Mouse (Mus musculus): Measurements from ENCODE around the gene Gart. TPM values are rescaled to one million over a fixed set of nuclear protein-coding genes. Genes with fewer than 3 reads are reported as not detected.

Gene Gart
- total and polyA plus RNA-seq, 3 experiments: 94.0 to 509 (median 417) TPM

DNA sequence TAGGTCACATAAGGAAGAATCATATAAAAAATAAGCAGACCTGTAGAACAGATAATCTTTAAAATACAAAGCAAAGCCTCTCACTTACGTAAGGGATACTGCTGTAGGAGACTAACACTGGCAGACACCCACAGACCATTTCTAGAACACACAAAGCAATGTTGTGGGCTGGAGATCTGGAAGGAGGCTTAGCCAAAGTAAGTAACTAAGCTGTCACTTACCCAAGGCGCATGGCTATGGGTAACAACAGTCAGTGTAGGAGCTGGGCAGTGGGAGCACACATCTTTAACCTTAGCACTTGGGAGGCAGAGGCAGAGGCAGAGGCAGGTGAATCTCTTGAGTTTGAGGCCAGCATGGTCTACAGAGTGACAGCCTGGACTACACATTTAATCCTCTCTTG, 7.1 kb downstream of the Gart start:
- H3K27ac ChIP-seq (ENCODE audit: control insufficient read depth, low read depth, low read length): no peak overlapping the region
- no peak for DNase-seq (ENCODE audit: low read depth, low spot score)
- H3K4me1 ChIP-seq (ENCODE audit: control insufficient read depth in 1 of 2, insufficient read depth in 2 of 2, low read length in 2 of 2): peaks cover 0 to 5% of the 10 kb centered on the region in 2 experiments; a peak in 2 of 4 replicates
- H3K9me3 ChIP-seq (replicated peaks; ENCODE audit: insufficient read depth, low read length): no peaks in the 10 kb centered on the region
- H3K36me3 ChIP-seq (ENCODE audit: control insufficient read depth in 1 of 2, insufficient read depth in 2 of 2, low read length in 2 of 2): peaks cover 11 to 38% of the 10 kb centered on the region in 2 experiments
- no peak overlapping the region for H3K9ac ChIP-seq (ENCODE audit: control insufficient read depth, low read depth, low read length, poor library complexity, severe bottlenecking)
- H3K4me3 ChIP-seq (ENCODE audit: control insufficient read depth in 1 of 2, insufficient read depth in 1 of 2, low read depth in 2 of 2, low read length in 2 of 2): no peak overlapping the region
- H3K79me2 ChIP-seq (ENCODE audit: control insufficient read depth, insufficient read depth, low read length, poor library complexity): peaks cover 27% of the 10 kb centered on the region
- TF ChIP-seq POLR2AphosphoS2 (IDR thresholded peaks at IDR 0.05; ENCODE audit: low read length) (no peak), MEF2A (IDR thresholded peaks at IDR 0.05; ENCODE audit: extremely low read depth, insufficient replicate concordance, low read depth, low read length, poor library complexity, severe bottlenecking) (no peak), NRF1 (IDR thresholded peaks at IDR 0.05; ENCODE audit: insufficient read depth, low read depth, low read length, poor library complexity, severe bottlenecking) (no peak), KAT2A (conservative IDR thresholded peaks at IDR 0.05; ENCODE audit: low read depth, low read length) (no peak), USF2 (IDR thresholded peaks at IDR 0.05; ENCODE audit: borderline replicate concordance in 1 of 2, insufficient read depth in 1 of 2, low read depth in 1 of 2, low read length in 2 of 2) (no peak), NELFE (IDR thresholded peaks at IDR 0.05; ENCODE audit: low read depth, low read length) (no peak), USF1 (IDR thresholded peaks at IDR 0.05; ENCODE audit: low read depth, low read length) (no peak), RAD21 (IDR thresholded peaks at IDR 0.05; ENCODE audit: low read depth, low read length) (no peak), TCF12 (IDR thresholded peaks at IDR 0.05; ENCODE audit: low read depth, low read length) (no peak), ZNF384 (IDR thresholded peaks at IDR 0.05; ENCODE audit: low read depth, low read length) (no peak), SMC3 (IDR thresholded peaks at IDR 0.05; ENCODE audit: low read depth, low read length) (no peak), CHD2 (IDR thresholded peaks at IDR 0.05; ENCODE audit: low read length) (no peak), POLR2AphosphoS5 (IDR thresholded peaks at IDR 0.05; ENCODE audit: borderline replicate concordance, low read depth, low read length) (no peak), JUND (IDR thresholded peaks at IDR 0.05; ENCODE audit: low read depth, low read length) (no peak), MYC (IDR thresholded peaks at IDR 0.05; ENCODE audit: low read depth, low read length) (no peak), TBP (IDR thresholded peaks at IDR 0.05; ENCODE audit: low read depth, low read length) (no peak), ETS1 (IDR thresholded peaks at IDR 0.05; ENCODE audit: low read depth, low read length) (no peak), ZMIZ1 (IDR thresholded peaks at IDR 0.05; ENCODE audit: low read depth, low read length) (no peak)
- H3K27me3 ChIP-seq (ENCODE audit: control insufficient read depth in 1 of 2, insufficient read depth in 2 of 2, low read length in 2 of 2): no peaks in the 10 kb centered on the region

DNA sequence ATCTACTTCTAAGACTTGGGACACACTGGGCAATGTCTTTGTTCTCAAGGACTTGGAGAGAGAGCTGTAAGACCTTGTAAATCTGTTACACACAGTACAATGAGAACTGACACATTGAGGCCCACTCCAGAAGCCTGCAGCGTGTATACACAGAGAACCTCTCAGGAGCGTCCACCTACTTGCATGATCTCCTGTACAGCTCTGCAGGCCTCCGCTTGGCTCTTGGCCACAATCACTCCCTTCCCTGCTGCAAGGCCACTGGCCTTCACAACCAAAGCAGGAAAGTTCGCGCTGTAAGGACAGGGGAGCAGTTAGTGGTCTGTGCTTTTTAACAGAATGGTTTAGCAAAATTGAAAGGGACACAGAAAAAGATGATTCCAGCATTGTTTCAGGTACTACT, 7.6 kb downstream of the Gart start:
- peaks cover 6 to 38% of the 10 kb centered on the region in 2 experiments for H3K36me3 ChIP-seq (ENCODE audit: control insufficient read depth in 1 of 2, insufficient read depth in 2 of 2, low read length in 2 of 2)
- H3K9ac ChIP-seq (ENCODE audit: control insufficient read depth, low read depth, low read length, poor library complexity, severe bottlenecking): no peak overlapping the region
- H3K27me3 ChIP-seq (ENCODE audit: control insufficient read depth in 1 of 2, insufficient read depth in 2 of 2, low read length in 2 of 2): no peaks in the 10 kb centered on the region
- no peak overlapping the region for H3K4me3 ChIP-seq (ENCODE audit: control insufficient read depth in 1 of 2, insufficient read depth in 1 of 2, low read depth in 2 of 2, low read length in 2 of 2)
- H3K79me2 ChIP-seq (ENCODE audit: control insufficient read depth, insufficient read depth, low read length, poor library complexity): peaks cover 22% of the 10 kb centered on the region
- no peak for TF ChIP-seq USF1 (IDR thresholded peaks at IDR 0.05; ENCODE audit: low read depth, low read length)
- no peak for TF ChIP-seq NRF1 (IDR thresholded peaks at IDR 0.05; ENCODE audit: insufficient read depth, low read depth, low read length, poor library complexity, severe bottlenecking)
- no peak for TF ChIP-seq JUND (IDR thresholded peaks at IDR 0.05; ENCODE audit: low read depth, low read length)
- TF ChIP-seq RAD21 (IDR thresholded peaks at IDR 0.05; ENCODE audit: low read depth, low read length): no peak
- TF ChIP-seq NELFE (IDR thresholded peaks at IDR 0.05; ENCODE audit: low read depth, low read length): no peak
- no peak for TF ChIP-seq GATA1 (IDR thresholded peaks at IDR 0.05; ENCODE audit: low read depth, low read length)
- TF ChIP-seq MXI1 (IDR thresholded peaks at IDR 0.05; ENCODE audit: low read depth, low read length): no peak
- no peak for TF ChIP-seq TBP (IDR thresholded peaks at IDR 0.05; ENCODE audit: low read depth, low read length)
- no peak for TF ChIP-seq MAFK (IDR thresholded peaks at IDR 0.05; ENCODE audit: borderline replicate concordance, low read depth, low read length)
- no peak for DNase-seq (ENCODE audit: low read depth, low spot score)
- no peak overlapping the region for H3K27ac ChIP-seq (ENCODE audit: control insufficient read depth, low read depth, low read length)
- peaks cover 0 to under 1% of the 10 kb centered on the region in 2 experiments; a peak in 1 of 4 replicates for H3K4me1 ChIP-seq (ENCODE audit: control insufficient read depth in 1 of 2, insufficient read depth in 2 of 2, low read length in 2 of 2)
- no peaks in the 10 kb centered on the region for H3K9me3 ChIP-seq (replicated peaks; ENCODE audit: insufficient read depth, low read length)
